Comparison of ENCODE assay signal across 8 mouse cellular contexts in the genomic region with DNA sequence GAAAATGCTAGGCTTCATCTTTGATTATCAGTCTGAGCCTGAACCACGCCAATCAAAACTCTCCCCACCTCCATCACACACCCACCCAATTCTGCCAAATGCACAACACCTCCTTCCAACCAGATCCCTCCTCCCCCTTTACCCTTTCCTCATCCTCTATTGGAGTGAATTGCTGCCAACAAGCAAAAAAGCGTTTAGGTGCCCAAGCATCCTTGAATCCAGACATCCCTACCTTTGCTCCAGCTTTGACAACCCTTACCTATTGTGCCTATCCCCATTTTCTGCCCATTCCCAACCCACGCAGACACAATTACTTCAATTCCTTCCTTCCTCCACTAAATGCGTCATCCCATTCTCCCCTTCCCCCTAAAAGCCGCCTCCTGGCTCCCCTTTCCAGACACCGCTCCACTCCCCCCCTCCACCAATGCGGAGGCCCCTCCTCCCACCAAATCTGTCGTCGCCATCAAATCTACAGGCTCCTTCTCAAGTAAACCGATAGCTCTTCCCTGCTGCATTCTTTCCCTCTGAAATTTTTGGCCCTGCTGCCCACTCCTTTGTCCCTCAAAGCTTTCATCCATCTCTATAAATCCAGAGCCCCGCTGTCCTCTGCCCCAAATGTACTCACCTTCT. TPM values are rescaled to one million over a fixed set of nuclear protein-coding genes. Genes with fewer than 3 reads are reported as not detected.
DNase-seq lines count a peak whose midpoint lies in the region; ATAC-seq and TF ChIP-seq lines count a peak whose summit lies in the region.

No protein-coding gene starts in this region.

- DNase-seq in testis, postnatal 14 days (ENCODE audit: low spot score) = no peak
- peak; percentile 69 to 80 for DNase-seq in left cerebral cortex, postnatal 14 days (ENCODE audit: low spot score in 2 of 2)
- DNase-seq in testis, postnatal 10 days (ENCODE audit: low spot score) = no peak

- H3K4me2 ChIP-seq in heart, embryonic 16.5 days (ENCODE audit: low read depth, low read length) = peak overlapping the region; percentile 77
- H3K4me2 ChIP-seq in midbrain, embryonic 12.5 days (replicated peaks) = peak overlapping the region; percentile 75

- no peaks in the 10 kb centered on the region for H3K27me3 ChIP-seq in testis, adult 2 months (ENCODE audit: control insufficient read depth, insufficient read depth, low read length)
- no peaks in the 10 kb centered on the region for H3K27me3 ChIP-seq in heart, embryonic 16.5 days (ENCODE audit: control insufficient read depth, insufficient read depth, low read length)
- no peaks in the 10 kb centered on the region for H3K27me3 ChIP-seq in midbrain, embryonic 12.5 days

- H3K9me3 ChIP-seq in heart, embryonic 16.5 days (replicated peaks; ENCODE audit: control insufficient read depth, low read length) = no peaks in the 10 kb centered on the region
- H3K9me3 ChIP-seq in midbrain, embryonic 12.5 days = no peaks in the 10 kb centered on the region

- H3K36me3 ChIP-seq in testis, adult 2 months (ENCODE audit: control insufficient read depth, insufficient read depth, low read length) = no peaks in the 10 kb centered on the region
- H3K36me3 ChIP-seq in heart, embryonic 16.5 days (ENCODE audit: control insufficient read depth, insufficient read depth) = peaks cover 9% of the 10 kb centered on the region
- peaks cover 19% of the 10 kb centered on the region for H3K36me3 ChIP-seq in midbrain, embryonic 12.5 days

- no peak overlapping the region for H3K27ac ChIP-seq in testis, adult 2 months (ENCODE audit: control insufficient read depth, insufficient read depth, low read depth, low read length)
- H3K27ac ChIP-seq in cortical plate, adult 2 months (ENCODE audit: insufficient read depth, low read length) = peak overlapping the region; percentile 88
- peak overlapping the region; percentile 88 for H3K27ac ChIP-seq in heart, embryonic 16.5 days (ENCODE audit: low read length)
- H3K27ac ChIP-seq in midbrain, embryonic 12.5 days (replicated peaks) = peak overlapping the region; percentile 89

- H3K9ac ChIP-seq in heart, embryonic 16.5 days (ENCODE audit: low read length) = peak overlapping the region; percentile 87
- H3K9ac ChIP-seq in midbrain, embryonic 12.5 days (replicated peaks) = peak overlapping the region; percentile 97

- no peak for ATAC-seq in heart, embryonic 16.5 days (replicated peaks; ENCODE audit: extremely low read depth, insufficient read depth, low FRiP score)
- ATAC-seq in midbrain, embryonic 12.5 days (ENCODE audit: low FRiP score, low read depth) = no peak
- ATAC-seq in inflammation-experienced regulatory T-cells, adult 6 months = no peak

- WGBS in heart, embryonic 16.5 days = 4% methylated on average over 11 of the region's 11 CpGs
- 7% methylated on average over 11 of the region's 11 CpGs for WGBS in midbrain, embryonic 12.5 days

- TF ChIP-seq CTCF in testis, adult 2 months (IDR thresholded peaks at IDR 0.05; ENCODE audit: control insufficient read depth, insufficient read depth, insufficient replicate concordance, low read depth, low read length) = no peak
- no peak for TF ChIP-seq CTCF in cortical plate, adult 2 months (IDR thresholded peaks at IDR 0.05; ENCODE audit: extremely low read depth, insufficient read depth, low read length)

- no peak for TF ChIP-seq POLR2A in testis, adult 2 months (IDR thresholded peaks at IDR 0.05; ENCODE audit: control insufficient read depth, low read depth, low read length)
- TF ChIP-seq POLR2A in cortical plate, adult 2 months (IDR thresholded peaks at IDR 0.05; ENCODE audit: extremely low read depth, insufficient read depth, low read length) = 0 out of 2 replicates have a peak, but pooled peaks have one; percentile 38

- peak overlapping the region; percentile 85 for H3K4me3 ChIP-seq in testis, adult 2 months (ENCODE audit: control insufficient read depth, low read depth, low read length)
- peak overlapping the region; percentile 93 for H3K4me3 ChIP-seq in cortical plate, adult 2 months (ENCODE audit: insufficient read depth, low read length)
- H3K4me3 ChIP-seq in heart, embryonic 16.5 days (ENCODE audit: low read length) = peak overlapping the region; percentile 70
- H3K4me3 ChIP-seq in midbrain, embryonic 12.5 days = peak overlapping the region; percentile 97

- intact Hi-C loops in left cerebral cortex, postnatal 14 days (cut with DNase I) = no loop called here

- H3K4me1 ChIP-seq in testis, adult 2 months (ENCODE audit: control insufficient read depth, insufficient read depth, low read length) = peaks cover 28% of the 10 kb centered on the region
- H3K4me1 ChIP-seq in cortical plate, adult 2 months (ENCODE audit: control insufficient read depth, insufficient read depth, low read length) = peaks cover 6% of the 10 kb centered on the region; the same call in 1 of the 2 replicates
- peaks cover 36% of the 10 kb centered on the region for H3K4me1 ChIP-seq in heart, embryonic 16.5 days (ENCODE audit: control insufficient read depth, insufficient read depth, low read length)
- H3K4me1 ChIP-seq in midbrain, embryonic 12.5 days = peaks cover 38% of the 10 kb centered on the region

RNA-seq across cellular contexts. Expression of a gene that starts 1.1 kb away (rescaled TPM):
- 43.5 and 46.5 TPM in 2 replicates for polyA plus RNA-seq in testis, adult 2 months (2012; rRNA removed)
- 586 and 591 TPM in 2 replicates for polyA plus RNA-seq in cortical plate, adult 2 months (2012; rRNA removed)
- 220 and 273 TPM in 2 replicates for polyA plus RNA-seq in heart, embryonic 16.5 days (2015; fragmentation: Nextera tagmentation; extraction: Ambion mirVana)
- 100 to 1,000 TPM; 486 to 490 TPM for total RNA-seq in left cerebral cortex, postnatal 14 days (2021)
- 407 and 436 TPM in 2 replicates for polyA plus RNA-seq in midbrain, embryonic 12.5 days (2016; fragmentation: Nextera tagmentation; extraction: Ambion mirVana)
- polyA plus RNA-seq in inflammation-experienced regulatory T-cells, adult 6 months (2017; shearing (Covaris generic)) = 10 to 100 TPM; 13.4 to 15.9 (median 13.4) TPM

RNA-seq across cellular contexts. Expression of a gene that starts 14.1 kb away (rescaled TPM):
- polyA plus RNA-seq in testis, adult 2 months (2012; rRNA removed) = 33.4 and 38.3 TPM in 2 replicates
- polyA plus RNA-seq in cortical plate, adult 2 months (2012; rRNA removed) = 16.8 and 17.0 TPM in 2 replicates
- 4.8 and 4.9 TPM in 2 replicates for polyA plus RNA-seq in heart, embryonic 16.5 days (2015; fragmentation: Nextera tagmentation; extraction: Ambion mirVana)
- 1 to 10 TPM; 4.8 to 9.0 TPM for total RNA-seq in left cerebral cortex, postnatal 14 days (2021)
- 3.6 and 5.3 TPM in 2 replicates for polyA plus RNA-seq in midbrain, embryonic 12.5 days (2016; fragmentation: Nextera tagmentation; extraction: Ambion mirVana)
- 1 to 10 TPM in 2 of 3 experiments, not detected in 1; 1.5 to 3.3 TPM for polyA plus RNA-seq in inflammation-experienced regulatory T-cells, adult 6 months (2017; shearing (Covaris generic))

RNA-seq across cellular contexts. Expression of a gene that starts 29.1 kb away (rescaled TPM):
- 4.3 and 5.9 TPM in 2 replicates for polyA plus RNA-seq in testis, adult 2 months (2012; rRNA removed)
- 0.36 and 0.67 TPM in 2 replicates for polyA plus RNA-seq in cortical plate, adult 2 months (2012; rRNA removed)
- polyA plus RNA-seq in heart, embryonic 16.5 days (2015; fragmentation: Nextera tagmentation; extraction: Ambion mirVana) = 3.5 and 4.0 TPM in 2 replicates
- 1 to 10 TPM; 1.3 to 1.9 TPM for total RNA-seq in left cerebral cortex, postnatal 14 days (2021)
- 1.3 and 2.0 TPM in 2 replicates for polyA plus RNA-seq in midbrain, embryonic 12.5 days (2016; fragmentation: Nextera tagmentation; extraction: Ambion mirVana)
- polyA plus RNA-seq in inflammation-experienced regulatory T-cells, adult 6 months (2017; shearing (Covaris generic)) = under 1 TPM; 0.30 to 0.57 (median 0.53) TPM

Comparison
In these comparisons a context has a peak if more than half of its experiments do, and no peak if none do; other contexts are left out.
1. DNase-seq: peak in left cerebral cortex, postnatal 14 days (2 of 2); none in testis, postnatal 14 days (single experiment) and testis, postnatal 10 days (single experiment).
2. Peak in every context shown above with its lines, with median percentiles within 50 percentile points of each other: H3K4me3 ChIP-seq.